Mouse (Mus musculus): ENCODE data around the gene Rps19bp1. TPM values are rescaled to one million over a fixed set of nuclear protein-coding genes. Genes with fewer than 3 reads are reported as not detected.
A peak's percentile ranks its signal among the peaks of the same experiment; 100 is the strongest.

Gene Rps19bp1
- 70.0 and 75.5 TPM in 2 replicates for polyA plus RNA-seq (2016; fragmentation: Nextera tagmentation; extraction: Ambion mirVana)

GRCm38 (mm10) chr15:80263610-80264575 is at the start of gene Rps19bp1:
TSS of gene Rps19bp1 (minus strand) at chr15:80264315.
- Histone ChIP-seq H3K27me3 (ENCODE audit: low read depth, poor library complexity, severe bottlenecking) (no peaks in the 10 kb centered on the region), H3K9me3 (replicated peaks) (no peaks in the 10 kb centered on the region), H3K27ac (peak within 1 kb of the TSS; percentile 88), H3K4me1 (peaks cover 26% of the 10 kb centered on the region), H3K4me3 (peak within 1 kb of the TSS; percentile 99), H3K36me3 (peaks cover 34% of the 10 kb centered on the region)
- DNase-seq (ENCODE audit: low spot score), result peak; percentile 95
- 1% methylated on average over 66 of the region's 66 CpGs for WGBS

DNA sequence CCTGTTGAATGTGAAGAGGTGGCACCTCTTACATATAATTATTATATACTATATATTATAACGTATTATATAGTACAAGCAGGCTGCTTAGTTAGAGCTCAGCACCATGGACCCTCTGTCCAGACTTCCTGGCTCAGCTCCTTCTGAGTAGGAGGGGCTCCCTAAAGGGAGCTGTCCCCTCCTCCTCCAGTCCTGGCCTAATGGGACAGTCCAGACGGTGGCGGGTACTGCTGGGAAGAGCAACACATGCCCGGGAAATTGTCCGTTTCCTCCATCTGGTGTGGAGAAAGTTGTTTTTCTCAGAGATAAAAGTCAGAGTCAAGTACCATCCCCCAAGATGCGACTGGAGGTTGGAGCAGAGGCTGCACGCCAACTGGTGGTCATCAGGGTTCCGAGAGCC is 42.0 kb upstream of the Rps19bp1 start:
- Histone ChIP-seq H3K36me3 (no peaks in the 10 kb centered on the region), H3K27me3 (ENCODE audit: low read depth, poor library complexity, severe bottlenecking) (no peaks in the 10 kb centered on the region; the same call in 1 of the 2 replicates), H3K4me1 (peaks cover 10% of the 10 kb centered on the region; the same call in 1 of the 2 replicates), H3K9me3 (replicated peaks) (no peaks in the 10 kb centered on the region), H3K27ac (no peak overlapping the region), H3K4me3 (no peak overlapping the region)
- 47% methylated on average over 8 of the region's 8 CpGs for WGBS
- no peak for DNase-seq (ENCODE audit: low spot score)

GRCm38 (mm10) chr15:80304188-80304587 is 40.1 kb upstream of the Rps19bp1 start:
- Histone ChIP-seq H3K9me3 (replicated peaks) (no peaks in the 10 kb centered on the region), H3K36me3 (no peaks in the 10 kb centered on the region), H3K27me3 (ENCODE audit: low read depth, poor library complexity, severe bottlenecking) (no peaks in the 10 kb centered on the region; the same call in 1 of the 2 replicates), H3K4me1 (peaks cover 10% of the 10 kb centered on the region; the same call in 1 of the 2 replicates), H3K4me3 (no peak overlapping the region), H3K27ac (no peak overlapping the region)
- no peak for DNase-seq (ENCODE audit: low spot score)
- 89% methylated on average over 12 of the region's 12 CpGs for WGBS

- Histone ChIP-seq H3K4me3 (no peak overlapping the region), H3K27ac (no peak overlapping the region), H3K4me1 (peaks cover 10% of the 10 kb centered on the region; the same call in 1 of the 2 replicates), H3K27me3 (ENCODE audit: low read depth, poor library complexity, severe bottlenecking) (no peaks in the 10 kb centered on the region; the same call in 1 of the 2 replicates), H3K9me3 (replicated peaks) (no peaks in the 10 kb centered on the region), H3K36me3 (no peaks in the 10 kb centered on the region)
- 73% methylated on average over 14 of the region's 14 CpGs for WGBS
- no peak for DNase-seq (ENCODE audit: low spot score)
These were observed 39.7 kb upstream of the Rps19bp1 start for GRCm38 (mm10) chr15:80303779-80304178.

GRCm38 (mm10) chr15:80297146-80297545 is 33.0 kb upstream of the Rps19bp1 start:
- Histone ChIP-seq H3K9me3 (replicated peaks) (no peaks in the 10 kb centered on the region), H3K27me3 (ENCODE audit: low read depth, poor library complexity, severe bottlenecking) (peaks cover 3% of the 10 kb centered on the region), H3K36me3 (no peaks in the 10 kb centered on the region), H3K4me1 (no peaks in the 10 kb centered on the region), H3K27ac (no peak overlapping the region), H3K4me3 (no peak overlapping the region)
- DNase-seq (ENCODE audit: low spot score), result no peak
- 97% methylated on average over 1 of the region's 1 CpGs for WGBS

DNA sequence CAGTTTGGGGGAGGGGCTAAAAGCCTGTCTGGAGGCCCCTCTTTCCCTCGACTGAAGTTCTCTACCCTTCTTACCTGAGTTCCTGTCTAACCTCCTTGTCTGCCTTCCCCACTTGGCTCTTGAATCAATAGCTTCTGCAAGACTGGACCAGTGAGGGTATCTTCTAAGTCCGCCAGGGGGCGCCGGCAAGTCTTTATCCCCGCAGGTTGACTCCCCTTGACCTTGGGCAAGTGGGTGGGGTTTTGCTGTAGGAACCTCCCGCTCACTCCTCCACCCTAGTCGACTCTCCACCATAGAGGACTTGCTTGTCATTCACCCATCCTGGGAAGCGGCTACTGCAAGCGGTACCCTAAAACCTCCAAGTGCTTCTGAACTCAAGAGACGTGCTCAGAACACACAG is 25.3 kb upstream of the Rps19bp1 start:
- Histone ChIP-seq H3K4me3 (no peak overlapping the region), H3K27ac (no peak overlapping the region), H3K36me3 (no peaks in the 10 kb centered on the region), H3K9me3 (replicated peaks) (no peaks in the 10 kb centered on the region), H3K27me3 (ENCODE audit: low read depth, poor library complexity, severe bottlenecking) (peaks cover 80% of the 10 kb centered on the region), H3K4me1 (peaks cover 22% of the 10 kb centered on the region)
- DNase-seq (ENCODE audit: low spot score), result peak; percentile 83
- 7% methylated on average over 10 of the region's 10 CpGs for WGBS

GRCm38 (mm10) chr15:80288036-80288435 is 23.9 kb upstream of the Rps19bp1 start:
- no peaks in the 10 kb centered on the region for H3K9me3 ChIP-seq (replicated peaks)
- H3K4me3 ChIP-seq, result peak overlapping the region; percentile 54
- H3K4me1 ChIP-seq, result peaks cover 22% of the 10 kb centered on the region
- H3K27me3 ChIP-seq (ENCODE audit: low read depth, poor library complexity, severe bottlenecking), result peaks cover 94% of the 10 kb centered on the region
- H3K36me3 ChIP-seq, result no peaks in the 10 kb centered on the region
- peak; percentile 50 for DNase-seq (ENCODE audit: low spot score)
- H3K27ac ChIP-seq, result no peak overlapping the region
- 2% methylated on average over 23 of the region's 23 CpGs for WGBS

GRCm38 (mm10) chr15:80286851-80287415 is 22.8 kb upstream of the Rps19bp1 start, which contains the start of gene Cacna1i:
TSS of gene Cacna1i (plus strand) at chr15:80287238.
- peaks cover 22% of the 10 kb centered on the region for H3K4me1 ChIP-seq
- under 1% methylated on average over 50 of the region's 50 CpGs for WGBS
- peaks cover 99% of the 10 kb centered on the region for H3K27me3 ChIP-seq (ENCODE audit: low read depth, poor library complexity, severe bottlenecking)
- no peaks in the 10 kb centered on the region for H3K9me3 ChIP-seq (replicated peaks)
- no peaks in the 10 kb centered on the region for H3K36me3 ChIP-seq
- H3K27ac ChIP-seq, result no peak within 1 kb of the TSS
- peak; percentile 43 for DNase-seq (ENCODE audit: low spot score)
- peak within 1 kb of the TSS; percentile 54 for H3K4me3 ChIP-seq

- WGBS, result 29% methylated on average over 6 of the region's 6 CpGs
These were observed 16.5 kb upstream of the Rps19bp1 start for GRCm38 (mm10) chr15:80280646-80281045.

GRCm38 (mm10) chr15:80279053-80279452 is 14.9 kb upstream of the Rps19bp1 start:
- no peak for DNase-seq (ENCODE audit: low spot score)
- no peaks in the 10 kb centered on the region for H3K4me1 ChIP-seq
- 83% methylated on average over 2 of the region's 2 CpGs for WGBS
- no peaks in the 10 kb centered on the region for H3K9me3 ChIP-seq (replicated peaks)
- no peaks in the 10 kb centered on the region for H3K36me3 ChIP-seq
- H3K27me3 ChIP-seq (ENCODE audit: low read depth, poor library complexity, severe bottlenecking), result peaks cover 28% of the 10 kb centered on the region
- H3K4me3 ChIP-seq, result no peak overlapping the region
- H3K27ac ChIP-seq, result no peak overlapping the region

More at GRCm38 (mm10) chr15:80280646-80281045, 16.5 kb upstream of the Rps19bp1 start:
- Histone ChIP-seq H3K9me3 (replicated peaks) (no peaks in the 10 kb centered on the region), H3K36me3 (no peaks in the 10 kb centered on the region), H3K4me1 (no peaks in the 10 kb centered on the region), H3K4me3 (no peak overlapping the region), H3K27ac (no peak overlapping the region), H3K27me3 (ENCODE audit: low read depth, poor library complexity, severe bottlenecking) (peaks cover 44% of the 10 kb centered on the region)
- DNase-seq (ENCODE audit: low spot score), result peak; percentile 82

- Histone ChIP-seq H3K27me3 (ENCODE audit: low read depth, poor library complexity, severe bottlenecking) (peaks cover 20% of the 10 kb centered on the region), H3K36me3 (no peaks in the 10 kb centered on the region), H3K9me3 (replicated peaks) (no peaks in the 10 kb centered on the region), H3K4me3 (no peak overlapping the region), H3K27ac (no peak overlapping the region), H3K4me1 (no peaks in the 10 kb centered on the region)
- DNase-seq (ENCODE audit: low spot score), result no peak
- WGBS, result 82% methylated on average over 5 of the region's 5 CpGs
These were observed 14.1 kb upstream of the Rps19bp1 start for GRCm38 (mm10) chr15:80278121-80278759.

DNA sequence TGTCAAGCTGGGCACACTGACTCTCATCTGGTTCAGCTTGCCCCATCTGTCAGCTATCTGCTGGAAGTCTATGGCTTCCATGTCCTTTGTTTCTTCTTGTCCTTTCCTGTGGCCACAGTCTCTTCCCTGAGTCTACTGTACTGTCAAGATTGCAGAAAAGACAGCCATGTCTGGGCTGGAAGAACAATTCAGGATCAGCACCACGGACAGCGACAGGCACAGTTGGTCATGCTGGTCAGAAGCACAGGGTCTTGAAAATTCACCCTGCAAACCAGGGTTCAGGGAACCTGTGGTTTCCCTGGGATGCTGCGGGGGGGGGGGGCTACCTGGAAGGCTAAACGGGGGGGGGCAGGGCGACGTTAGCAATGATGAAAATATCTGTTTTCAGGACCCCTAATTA is 13.5 kb upstream of the Rps19bp1 start:
- Histone ChIP-seq H3K36me3 (no peaks in the 10 kb centered on the region), H3K27ac (no peak overlapping the region), H3K9me3 (replicated peaks) (no peaks in the 10 kb centered on the region), H3K4me1 (no peaks in the 10 kb centered on the region), H3K4me3 (no peak overlapping the region), H3K27me3 (ENCODE audit: low read depth, poor library complexity, severe bottlenecking) (peaks cover 14% of the 10 kb centered on the region)
- 1% methylated on average over 6 of the region's 6 CpGs for WGBS
- peak; percentile 92 for DNase-seq (ENCODE audit: low spot score)
